ENCODE assay signal across 20 mouse cellular contexts in genomic region chr14:55348098-55348497, GRCm38 (mm10).
DNase-seq lines count a peak whose midpoint lies in the region; ATAC-seq and TF ChIP-seq lines count a peak whose summit lies in the region.
"Had no signal": no experiment of that assay in that cellular context is flagged by ENCODE, and none has a peak within 500 bp of the region (broad histone marks: within the 10 kb centered on the region; RNA-seq: fewer than 3 reads in every experiment).

No protein-coding gene starts in this region.

- no peaks in the 10 kb centered on the region for H3K9me3 ChIP-seq in hindbrain, postnatal 0 days (ENCODE audit: low read length)
- H3K9me3 ChIP-seq in hindbrain, embryonic 12.5 days (replicated peaks): no peaks in the 10 kb centered on the region
- H3K9me3 ChIP-seq in midbrain, embryonic 14.5 days (ENCODE audit: control insufficient read depth, low read length): no peaks in the 10 kb centered on the region
- H3K9me3 ChIP-seq: hindbrain, embryonic 10.5 days; limb, embryonic 12.5 days; liver, embryonic 13.5 days; midbrain, embryonic 13.5 days had no signal

- H3K9ac ChIP-seq in hindbrain, postnatal 0 days (replicated peaks; ENCODE audit: low read length): no peak overlapping the region
- H3K9ac ChIP-seq in hindbrain, embryonic 12.5 days: no peak overlapping the region
- no peak overlapping the region for H3K9ac ChIP-seq in midbrain, embryonic 14.5 days (replicated peaks; ENCODE audit: low read length)
- H3K9ac ChIP-seq: kidney, embryonic 15.5 days; limb, embryonic 12.5 days; liver, embryonic 13.5 days; midbrain, embryonic 13.5 days had no signal

- no peaks in the 10 kb centered on the region for H3K27me3 ChIP-seq in hindbrain, postnatal 0 days (ENCODE audit: insufficient read depth, low read length)
- no peaks in the 10 kb centered on the region for H3K27me3 ChIP-seq in hindbrain, embryonic 12.5 days
- H3K27me3 ChIP-seq in midbrain, embryonic 14.5 days (ENCODE audit: control insufficient read depth, insufficient read depth, low read length): no peaks in the 10 kb centered on the region
- H3K27me3 ChIP-seq: kidney, embryonic 15.5 days; limb, embryonic 12.5 days; liver, embryonic 13.5 days; midbrain, embryonic 13.5 days had no signal

- no peaks in the 10 kb centered on the region for H3K36me3 ChIP-seq in hindbrain, postnatal 0 days (ENCODE audit: insufficient read depth, low read length)
- H3K36me3 ChIP-seq in hindbrain, embryonic 12.5 days: no peaks in the 10 kb centered on the region
- H3K36me3 ChIP-seq in midbrain, embryonic 14.5 days (ENCODE audit: control insufficient read depth, insufficient read depth, low read length): no peaks in the 10 kb centered on the region
- H3K36me3 ChIP-seq: hindbrain, embryonic 10.5 days; kidney, embryonic 15.5 days; limb, embryonic 12.5 days; liver, embryonic 13.5 days; midbrain, embryonic 13.5 days had no signal

- intact Hi-C loops in heart, postnatal 14 days (cut with DNase I): no loop called here

- H3K4me2 ChIP-seq in hindbrain, postnatal 0 days (ENCODE audit: low read depth, low read length): no peak overlapping the region
- H3K4me2 ChIP-seq in hindbrain, embryonic 12.5 days (replicated peaks): no peak overlapping the region
- H3K4me2 ChIP-seq in midbrain, embryonic 14.5 days (ENCODE audit: low read length): no peak overlapping the region
- H3K4me2 ChIP-seq: kidney, embryonic 15.5 days; limb, embryonic 12.5 days; liver, embryonic 13.5 days; midbrain, embryonic 13.5 days had no signal

- no peaks in the 10 kb centered on the region for H3K4me1 ChIP-seq in hindbrain, postnatal 0 days (ENCODE audit: insufficient read depth, low read length)
- no peaks in the 10 kb centered on the region for H3K4me1 ChIP-seq in hindbrain, embryonic 12.5 days
- no peaks in the 10 kb centered on the region for H3K4me1 ChIP-seq in midbrain, embryonic 14.5 days (ENCODE audit: control insufficient read depth, insufficient read depth, low read length)
- H3K4me1 ChIP-seq: hindbrain, embryonic 10.5 days; kidney, embryonic 15.5 days; limb, embryonic 12.5 days; midbrain, embryonic 13.5 days had no signal

- 41% methylated on average over 4 of the region's 4 CpGs for WGBS in hindbrain, postnatal 0 days
- whole genome bisulfite sequencing in hindbrain, embryonic 12.5 days: 85% methylated on average over 4 of the region's 4 CpGs
- 79% methylated on average over 4 of the region's 4 CpGs for WGBS in midbrain, embryonic 14.5 days

- DNase-seq in hindbrain, postnatal 0 days (ENCODE audit: low spot score): peak; percentile 62
- DNase-seq in cerebellum, adult 9-10 months: peak; percentile 95
- peak; percentile 21 for DNase-seq in heart, postnatal 14 days
- DNase-seq in ovary, postnatal 10 days (ENCODE audit: low spot score): no peak
- no peak for DNase-seq in midbrain, embryonic 14.5 days
- DNase-seq: adrenal gland, postnatal 36 days; gastrocnemius, adult 2 months; liver, embryonic 13.5 days; right cerebral cortex, adult 18-20 months; spleen, adult 18-20 months had no signal

- no peak overlapping the region for H3K4me3 ChIP-seq in hindbrain, postnatal 0 days (ENCODE audit: low read length)
- no peak overlapping the region for H3K4me3 ChIP-seq in hindbrain, embryonic 12.5 days
- no peak overlapping the region for H3K4me3 ChIP-seq in midbrain, embryonic 14.5 days (replicated peaks; ENCODE audit: low read depth, low read length)
- H3K4me3 ChIP-seq: gastrocnemius, adult 2 months; hindbrain, embryonic 10.5 days; kidney, embryonic 15.5 days; limb, embryonic 12.5 days; liver, embryonic 13.5 days; midbrain, embryonic 13.5 days had no signal

- H3K27ac ChIP-seq in hindbrain, postnatal 0 days: no peak overlapping the region
- H3K27ac ChIP-seq in hindbrain, embryonic 12.5 days: no peak overlapping the region
- no peak overlapping the region for H3K27ac ChIP-seq in midbrain, embryonic 14.5 days (replicated peaks; ENCODE audit: low read depth, low read length)
- H3K27ac ChIP-seq: gastrocnemius, adult 2 months; hindbrain, embryonic 10.5 days; kidney, embryonic 15.5 days; limb, embryonic 12.5 days; liver, embryonic 13.5 days; midbrain, embryonic 13.5 days had no signal

- no peak for ATAC-seq in hindbrain, postnatal 0 days
- no peak for ATAC-seq in hindbrain, embryonic 12.5 days (ENCODE audit: low FRiP score)
- ATAC-seq in cerebellum, adult (ENCODE audit: insufficient number of reproducible peaks, low FRiP score, low TSS enrichment): peak; percentile 89
- no peak for ATAC-seq in midbrain, embryonic 14.5 days (ENCODE audit: low FRiP score, low TSS enrichment)
- ATAC-seq: activated CD4-positive, CD25-positive, alpha-beta regulatory T cell, adult 4 months; forebrain, embryonic 16.5 days; inflammation-experienced regulatory T-cells, adult 6 months; midbrain, embryonic 13.5 days; Patski had no signal

- TF ChIP-seq CTCF in hindbrain, postnatal 0 days (IDR thresholded peaks at IDR 0.05; ENCODE audit: low read depth): no peak

Comparison
In these comparisons a context has a peak if more than half of its experiments do, and no peak if none do; other contexts are left out.
1. DNase-seq: peak in hindbrain, postnatal 0 days (single experiment), cerebellum, adult 9-10 months (single experiment) and heart, postnatal 14 days (2 of 2); none in ovary, postnatal 10 days (single experiment) and midbrain, embryonic 14.5 days (single experiment).